Comparison of ENCODE assay signal across 8 mouse cellular contexts in genomic region chr11:97040301-97041021, GRCm38 (mm10). TPM values are rescaled to one million over a fixed set of nuclear protein-coding genes. Genes with fewer than 3 reads are reported as not detected.
A peak's percentile ranks its signal among the peaks of the same experiment; 100 is the strongest.
DNase-seq lines count a peak whose midpoint lies in the region; ATAC-seq and TF ChIP-seq lines count a peak whose summit lies in the region.

No protein-coding gene starts in this region.

- H3K79me2 ChIP-seq in MEL (ENCODE audit: control insufficient read depth, insufficient read depth, low read length, poor library complexity), result peaks cover 21% of the 10 kb centered on the region

- TF ChIP-seq RAD21 in MEL (IDR thresholded peaks at IDR 0.05; ENCODE audit: low read depth, low read length), result no peak

- 0 out of 2 replicates have a peak, but pooled peaks cover 4% of the 10 kb centered on the region for H3K27me3 ChIP-seq in heart, embryonic 12.5 days (replicated peaks)
- H3K27me3 ChIP-seq in MEL (ENCODE audit: control insufficient read depth in 1 of 2, insufficient read depth in 2 of 2, low read length in 2 of 2), result no peaks in the 10 kb centered on the region
- H3K27me3 ChIP-seq in hindbrain, embryonic 12.5 days, result no peaks in the 10 kb centered on the region
- H3K27me3 ChIP-seq in midbrain, embryonic 11.5 days (ENCODE audit: control insufficient read depth, insufficient read depth, low read length), result no peaks in the 10 kb centered on the region

- no peak for TF ChIP-seq EP300 in MEL (IDR thresholded peaks at IDR 0.05; ENCODE audit: low read depth in 1 of 2, low read length in 2 of 2)

- H3K9me3 ChIP-seq in heart, embryonic 12.5 days (replicated peaks), result no peaks in the 10 kb centered on the region
- H3K9me3 ChIP-seq in MEL (replicated peaks; ENCODE audit: insufficient read depth, low read length), result no peaks in the 10 kb centered on the region
- H3K9me3 ChIP-seq in hindbrain, embryonic 12.5 days (replicated peaks), result no peaks in the 10 kb centered on the region
- H3K9me3 ChIP-seq in midbrain, embryonic 11.5 days (ENCODE audit: control insufficient read depth, low read length), result no peaks in the 10 kb centered on the region

- DNase-seq in heart, adult 11 months, result no peak
- peak; percentile 68 for DNase-seq in MEL (ENCODE audit: low read depth, low spot score)
- DNase-seq in midbrain, embryonic 11.5 days (ENCODE audit: low spot score, missing footprints), result peak; percentile 69
- no peak for DNase-seq in cerebellum, postnatal 14 days
- DNase-seq in spleen, adult 18-20 months, result no peak
- DNase-seq in layer of hippocampus, adult 11-12 months (ENCODE audit: low spot score), result no peak

- H3K27ac ChIP-seq in heart, embryonic 12.5 days (ENCODE audit: poor library complexity, severe bottlenecking), result no peak overlapping the region
- peak overlapping the region; percentile 2; the same call in 1 of the 2 replicates for H3K27ac ChIP-seq in MEL (ENCODE audit: control insufficient read depth, low read depth, low read length)
- H3K27ac ChIP-seq in hindbrain, embryonic 12.5 days, result no peak overlapping the region
- no peak overlapping the region for H3K27ac ChIP-seq in midbrain, embryonic 11.5 days (ENCODE audit: low read depth, low read length)

- 40% methylated on average over 12 of the region's 12 CpGs for WGBS in heart, embryonic 12.5 days
- WGBS in hindbrain, embryonic 12.5 days, result 53% methylated on average over 12 of the region's 12 CpGs
- WGBS in midbrain, embryonic 11.5 days, result 55% methylated on average over 12 of the region's 12 CpGs

- H3K4me1 ChIP-seq in heart, embryonic 12.5 days (replicated peaks), result peaks cover 12% of the 10 kb centered on the region
- H3K4me1 ChIP-seq in MEL (ENCODE audit: control insufficient read depth in 1 of 2, insufficient read depth in 2 of 2, low read length in 2 of 2), result peaks cover 0 to 9% of the 10 kb centered on the region in 2 experiments; a peak in 2 of 4 replicates
- peaks cover 14% of the 10 kb centered on the region for H3K4me1 ChIP-seq in hindbrain, embryonic 12.5 days
- peaks cover 10% of the 10 kb centered on the region; the same call in 1 of the 2 replicates for H3K4me1 ChIP-seq in midbrain, embryonic 11.5 days (ENCODE audit: control insufficient read depth, insufficient read depth, low read length)

- no peak for ATAC-seq in heart, embryonic 12.5 days (ENCODE audit: insufficient number of reproducible peaks, low FRiP score)
- ATAC-seq in hindbrain, embryonic 12.5 days (ENCODE audit: low FRiP score), result no peak
- no peak for ATAC-seq in midbrain, embryonic 11.5 days (ENCODE audit: low FRiP score)

- TF ChIP-seq CTCF in MEL (IDR thresholded peaks at IDR 0.05 in 2 of 3, conservative IDR thresholded peaks at IDR 0.05 in 1 of 3; ENCODE audit: control insufficient read depth in 1 of 3, insufficient read depth in 1 of 3, low read depth in 2 of 3, low read length in 3 of 3, poor library complexity in 1 of 3, severe bottlenecking in 1 of 3), result no peak

- H3K4me3 ChIP-seq in heart, embryonic 12.5 days, result peak overlapping the region; percentile 98
- peak overlapping the region; percentile 50 to 76 for H3K4me3 ChIP-seq in MEL (ENCODE audit: control insufficient read depth in 1 of 2, insufficient read depth in 1 of 2, low read depth in 2 of 2, low read length in 2 of 2)
- peak overlapping the region; percentile 82 for H3K4me3 ChIP-seq in hindbrain, embryonic 12.5 days
- peak overlapping the region; percentile 82 for H3K4me3 ChIP-seq in midbrain, embryonic 11.5 days (ENCODE audit: low read depth, low read length)

- TF ChIP-seq POLR2A in MEL (IDR thresholded peaks at IDR 0.05; ENCODE audit: control insufficient read depth in 1 of 2, insufficient read depth in 1 of 2, low read depth in 1 of 2, low read length in 2 of 2, poor library complexity in 1 of 2), result no peak

- 0 out of 2 replicates have a peak overlapping the region, but pooled peaks have one; percentile 14 for H3K9ac ChIP-seq in heart, embryonic 12.5 days
- H3K9ac ChIP-seq in MEL (ENCODE audit: control insufficient read depth, low read depth, low read length, poor library complexity, severe bottlenecking), result peak overlapping the region; percentile 59
- H3K9ac ChIP-seq in hindbrain, embryonic 12.5 days, result no peak overlapping the region
- H3K9ac ChIP-seq in midbrain, embryonic 11.5 days (ENCODE audit: low read length), result no peak overlapping the region

- H3K4me2 ChIP-seq in heart, embryonic 12.5 days, result peak overlapping the region; percentile 96
- peak overlapping the region; percentile 81 for H3K4me2 ChIP-seq in hindbrain, embryonic 12.5 days (replicated peaks)
- peak overlapping the region; percentile 65 for H3K4me2 ChIP-seq in midbrain, embryonic 11.5 days

- H3K36me3 ChIP-seq in heart, embryonic 12.5 days, result peaks cover 19% of the 10 kb centered on the region
- H3K36me3 ChIP-seq in MEL (ENCODE audit: control insufficient read depth in 1 of 2, insufficient read depth in 2 of 2, low read length in 2 of 2), result peaks cover 0 to 10% of the 10 kb centered on the region in 2 experiments; a peak in 2 of 4 replicates
- H3K36me3 ChIP-seq in hindbrain, embryonic 12.5 days, result peaks cover 13% of the 10 kb centered on the region; the same call in 1 of the 2 replicates
- 0 out of 2 replicates have a peak, but pooled peaks cover 2% of the 10 kb centered on the region for H3K36me3 ChIP-seq in midbrain, embryonic 11.5 days (ENCODE audit: control insufficient read depth, insufficient read depth, low read length)

TF ChIP-seq in MEL, 35 proteins besides CTCF, POLR2A, EP300 and RAD21:
- TF ChIP-seq ELF1 (IDR thresholded peaks at IDR 0.05; ENCODE audit: low read depth, low read length), result 0 out of 2 replicates have a peak, but pooled peaks have one; percentile 21
- no peak for TF ChIP-seq SMC3 (IDR thresholded peaks at IDR 0.05; ENCODE audit: low read depth, low read length)
- no peak for TF ChIP-seq ZMIZ1 (IDR thresholded peaks at IDR 0.05; ENCODE audit: low read depth, low read length)
- TF ChIP-seq MAX (IDR thresholded peaks at IDR 0.05; ENCODE audit: low read length), result 0 out of 2 replicates have a peak, but pooled peaks have one; percentile 21
- 0 out of 2 replicates have a peak, but pooled peaks have one; percentile 33 for TF ChIP-seq ZKSCAN1 (IDR thresholded peaks at IDR 0.05; ENCODE audit: low read depth, low read length)
- no peak for TF ChIP-seq NRF1 (IDR thresholded peaks at IDR 0.05; ENCODE audit: insufficient read depth, low read depth, low read length, poor library complexity, severe bottlenecking)
- TF ChIP-seq E2F4 (IDR thresholded peaks at IDR 0.05; ENCODE audit: borderline replicate concordance, low read depth, low read length), result peak; percentile 82
- TF ChIP-seq ZNF384 (IDR thresholded peaks at IDR 0.05; ENCODE audit: low read depth, low read length), result peak; percentile 89

RNA-seq across cellular contexts. Expression of gene Lrrc46, which starts 0.7 kb away (rescaled TPM):
- polyA plus RNA-seq in heart, embryonic 12.5 days (2016; fragmentation: Nextera tagmentation; extraction: Ambion mirVana), result 0.28 and 0.66 TPM in 2 replicates
- 0.19 and 0.20 TPM in 2 replicates for total RNA-seq in MEL (2012; rRNA removed)
- polyA plus RNA-seq in MEL (2012; ENCODE audit: insufficient read depth in 1 of 2, insufficient read length in 2 of 2, low read depth in 1 of 2, low replicate concordance in 2 of 2, missing spikeins in 1 of 2), result under 1 TPM in 1 of 2 experiments, not detected in 1; 0.75 TPM
- polyA plus RNA-seq in hindbrain, embryonic 12.5 days (2016; fragmentation: Nextera tagmentation; extraction: Ambion mirVana), result 4.8 and 5.1 TPM in 2 replicates
- polyA plus RNA-seq in midbrain, embryonic 11.5 days (2014; fragmentation: Nextera tagmentation; extraction: Ambion mirVana), result 2.7 TPM in 2 replicates

RNA-seq across cellular contexts. Expression of gene Mrpl10, which starts 0.9 kb away (rescaled TPM):
- 71.3 and 74.7 TPM in 2 replicates for polyA plus RNA-seq in heart, embryonic 12.5 days (2016; fragmentation: Nextera tagmentation; extraction: Ambion mirVana)
- total RNA-seq in MEL (2012; rRNA removed), result 79.3 and 89.7 TPM in 2 replicates
- 100 to 1,000 TPM in 1 of 2 experiments, not detected in 1; 106 TPM for polyA plus RNA-seq in MEL (2012; ENCODE audit: insufficient read depth in 1 of 2, insufficient read length in 2 of 2, low read depth in 1 of 2, low replicate concordance in 2 of 2, missing spikeins in 1 of 2)
- polyA plus RNA-seq in hindbrain, embryonic 12.5 days (2016; fragmentation: Nextera tagmentation; extraction: Ambion mirVana), result 64.8 and 70.1 TPM in 2 replicates
- polyA plus RNA-seq in midbrain, embryonic 11.5 days (2014; fragmentation: Nextera tagmentation; extraction: Ambion mirVana), result 71.0 and 72.2 TPM in 2 replicates

RNA-seq across cellular contexts. Expression of gene Osbpl7, which starts 10.0 kb away (rescaled TPM):
- 4.8 and 5.5 TPM in 2 replicates for polyA plus RNA-seq in heart, embryonic 12.5 days (2016; fragmentation: Nextera tagmentation; extraction: Ambion mirVana)
- 8.3 and 11.5 TPM in 2 replicates for total RNA-seq in MEL (2012; rRNA removed)
- polyA plus RNA-seq in MEL (2012; ENCODE audit: insufficient read depth in 1 of 2, insufficient read length in 2 of 2, low read depth in 1 of 2, low replicate concordance in 2 of 2, missing spikeins in 1 of 2), result 10 to 100 TPM in 1 of 2 experiments, not detected in 1; 18.9 TPM
- polyA plus RNA-seq in hindbrain, embryonic 12.5 days (2016; fragmentation: Nextera tagmentation; extraction: Ambion mirVana), result 9.1 and 11.9 TPM in 2 replicates
- 4.2 and 4.8 TPM in 2 replicates for polyA plus RNA-seq in midbrain, embryonic 11.5 days (2014; fragmentation: Nextera tagmentation; extraction: Ambion mirVana)

RNA-seq across cellular contexts. Expression of gene Scrn2, which starts 10.7 kb away (rescaled TPM):
- 17.0 and 18.3 TPM in 2 replicates for polyA plus RNA-seq in heart, embryonic 12.5 days (2016; fragmentation: Nextera tagmentation; extraction: Ambion mirVana)
- 19.8 and 26.7 TPM in 2 replicates for total RNA-seq in MEL (2012; rRNA removed)
- 10 to 100 TPM in 1 of 2 experiments, not detected in 1; 14.8 TPM for polyA plus RNA-seq in MEL (2012; ENCODE audit: insufficient read depth in 1 of 2, insufficient read length in 2 of 2, low read depth in 1 of 2, low replicate concordance in 2 of 2, missing spikeins in 1 of 2)
- 21.2 and 23.9 TPM in 2 replicates for polyA plus RNA-seq in hindbrain, embryonic 12.5 days (2016; fragmentation: Nextera tagmentation; extraction: Ambion mirVana)
- polyA plus RNA-seq in midbrain, embryonic 11.5 days (2014; fragmentation: Nextera tagmentation; extraction: Ambion mirVana), result 21.3 and 22.1 TPM in 2 replicates

RNA-seq across cellular contexts. Expression of gene Sp6, which starts 27.3 kb away (rescaled TPM):
- polyA plus RNA-seq in heart, embryonic 12.5 days (2016; fragmentation: Nextera tagmentation; extraction: Ambion mirVana), result 0.22 and 0.45 TPM in 2 replicates
- 0.03 TPM in 1 of 2 replicates, not detected in the other for total RNA-seq in MEL (2012; rRNA removed)
- polyA plus RNA-seq in MEL (2012; ENCODE audit: insufficient read depth in 1 of 2, insufficient read length in 2 of 2, low read depth in 1 of 2, low replicate concordance in 2 of 2, missing spikeins in 1 of 2), result under 1 TPM in 1 of 2 experiments, not detected in 1; 0.04 TPM
- 0.26 and 0.46 TPM in 2 replicates for polyA plus RNA-seq in hindbrain, embryonic 12.5 days (2016; fragmentation: Nextera tagmentation; extraction: Ambion mirVana)
- not detected in 2 replicates for polyA plus RNA-seq in midbrain, embryonic 11.5 days (2014; fragmentation: Nextera tagmentation; extraction: Ambion mirVana)

Comparison
In these comparisons a context has a peak if more than half of its experiments do, and no peak if none do; other contexts are left out.
1. H3K9ac ChIP-seq: peak in heart, embryonic 12.5 days (single experiment) and MEL (single experiment); none in hindbrain, embryonic 12.5 days (single experiment) and midbrain, embryonic 11.5 days (single experiment).
2. DNase-seq: peak in MEL (single experiment) and midbrain, embryonic 11.5 days (single experiment); none in heart, adult 11 months (single experiment), cerebellum, postnatal 14 days (0 of 2), spleen, adult 18-20 months (0 of 2) and layer of hippocampus, adult 11-12 months (single experiment).
3. Peak in every context shown above with its lines, with median percentiles within 50 percentile points of each other: H3K4me2 ChIP-seq and H3K4me3 ChIP-seq.